Mouse (Mus musculus) stomach, embryonic 16.5 days (tissue): Measurements from ENCODE around the gene Spata5. TPM values are rescaled to one million over a fixed set of nuclear protein-coding genes. Genes with fewer than 3 reads are reported as not detected.

Source experiments
- ATAC-seq: fragments of 200-750 bp; cut with Nextera tagmentation; 2 replicates; pipeline ENCODE4 v1.8.0; 2017; ENCODE audit warnings: moderate number of reproducible peaks, moderate TSS enrichment; ENCODE audit not compliant: insufficient read depth, low FRiP score
- H3K27ac ChIP-seq: fragments of 300-500 bp; sonication (generic); 2 replicates; pipeline ENCODE4 v1.5.1; 2014; ENCODE audit warnings: low read length
- H3K27me3 ChIP-seq: fragments of 300-500 bp; sonication (generic); 2 replicates; pipeline ENCODE4 v1.6.1; 2014; ENCODE audit warnings: low read length, control low read depth, mixed read lengths; ENCODE audit not compliant: control insufficient read depth, insufficient read depth
- H3K36me3 ChIP-seq: fragments of 300-500 bp; sonication (generic); 2 replicates; pipeline ENCODE4 v1.6.1; 2014; ENCODE audit warnings: low read length; ENCODE audit not compliant: control insufficient read depth, insufficient read depth
- H3K4me1 ChIP-seq: fragments of 300-500 bp; sonication (generic); 2 replicates; pipeline ENCODE4 v1.6.1; 2014; ENCODE audit warnings: low read length, control low read depth, mixed read lengths; ENCODE audit not compliant: control insufficient read depth, insufficient read depth
- H3K4me2 ChIP-seq: fragments of 300-500 bp; sonication (generic); 2 replicates; pipeline ENCODE4 v1.6.1; 2014; ENCODE audit warnings: low read depth, low read length, mixed read lengths
- H3K4me3 ChIP-seq: fragments of 300-500 bp; sonication (generic); replicated peaks from 2 replicates; pipeline ENCODE4 v1.5.1; 2014; ENCODE audit warnings: mild to moderate bottlenecking, low read length
- H3K9ac ChIP-seq: fragments of 300-500 bp; sonication (generic); 2 replicates; pipeline ENCODE4 v1.6.1; 2014; ENCODE audit warnings: low read length
- H3K9me3 ChIP-seq: fragments of 300-500 bp; sonication (generic); replicated peaks from 2 replicates; pipeline ENCODE4 v1.6.1; 2016; ENCODE audit warnings: low read length, control low read depth; ENCODE audit not compliant: control insufficient read depth
- whole genome bisulfite sequencing: fragments of 180-500 bp; shearing (Covaris S2); extraction: QIAGEN DNeasy Blood & Tissue Kit; methylation state at CpG from one replicate; pipeline ENCODE4 v1.1.7; 2014; 5-methylcytosine and 5-hydroxymethylcytosine counted together
- polyA plus RNA-seq: library from polyadenylated mRNA; unstranded; fragments of >200 nt; fragmentation: Nextera tagmentation; extraction: Ambion mirVana; gene quantifications from 2 replicates; pipeline ENCODE4 v1.2.1, GENCODE M21; 2015

The Spata5 gene
- polyA plus RNA-seq, 1 experiment from 2014 or later: 28.0 TPM

DNA sequence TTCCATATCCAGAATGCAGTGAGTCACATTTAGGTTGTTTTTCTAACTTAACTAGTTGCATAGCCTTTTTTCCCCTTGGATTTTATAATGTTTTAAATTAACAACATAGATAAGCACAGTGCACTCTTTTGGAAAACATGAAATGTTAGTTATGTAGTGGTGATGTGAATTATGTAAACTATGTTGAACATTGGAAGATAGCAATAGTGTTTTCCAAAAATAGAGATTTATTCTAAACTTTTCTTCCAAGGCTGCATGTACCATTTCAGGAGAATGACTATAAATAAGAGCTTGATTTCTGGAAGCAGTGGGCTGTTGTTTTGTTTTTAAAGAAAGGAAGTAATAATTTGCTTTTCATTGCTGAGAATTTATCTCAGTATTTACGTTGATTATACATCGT is 23.7 kb downstream of the Spata5 start:
- Histone ChIP-seq H3K36me3 (peaks cover 3% of the 10 kb centered on the region; the same call in 1 of the 2 replicates), H3K9me3 (no peaks in the 10 kb centered on the region), H3K4me1 (peaks cover 4% of the 10 kb centered on the region; the same call in 1 of the 2 replicates), H3K27me3 (no peaks in the 10 kb centered on the region), H3K4me2 (no peak overlapping the region), H3K9ac (no peak overlapping the region), H3K27ac (no peak overlapping the region; the same call in 1 of the 2 replicates), H3K4me3 (no peak overlapping the region)
- ATAC-seq: no peak
- 74% methylated on average over 2 of the region's 2 CpGs for WGBS

DNA sequence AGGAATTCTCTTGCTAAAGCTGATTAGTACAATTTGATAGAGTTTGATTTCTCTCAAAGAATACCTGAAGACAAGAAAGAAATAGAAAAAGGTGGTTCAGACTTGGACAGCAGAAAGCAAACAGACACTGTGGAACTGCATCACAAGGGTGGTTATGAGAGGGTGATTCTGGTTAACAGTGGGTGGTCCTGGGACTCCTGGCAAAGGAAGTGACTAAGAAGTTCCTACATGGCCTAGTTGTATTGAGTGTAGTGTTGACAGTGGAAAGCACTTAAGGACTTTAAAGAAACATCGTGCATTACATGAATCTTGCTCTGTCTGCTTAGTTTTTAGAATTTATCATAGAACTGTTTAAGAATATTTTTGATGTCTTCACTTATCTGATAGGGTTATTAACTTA is 36.3 kb downstream of the Spata5 start:
- Histone ChIP-seq H3K27me3 (no peaks in the 10 kb centered on the region), H3K4me3 (no peak overlapping the region), H3K9me3 (no peaks in the 10 kb centered on the region), H3K4me2 (no peak overlapping the region), H3K36me3 (no peaks in the 10 kb centered on the region), H3K4me1 (no peaks in the 10 kb centered on the region), H3K9ac (no peak overlapping the region), H3K27ac (no peak overlapping the region)
- no peak for ATAC-seq
- WGBS: 56% methylated on average over 1 of the region's 1 CpGs

DNA sequence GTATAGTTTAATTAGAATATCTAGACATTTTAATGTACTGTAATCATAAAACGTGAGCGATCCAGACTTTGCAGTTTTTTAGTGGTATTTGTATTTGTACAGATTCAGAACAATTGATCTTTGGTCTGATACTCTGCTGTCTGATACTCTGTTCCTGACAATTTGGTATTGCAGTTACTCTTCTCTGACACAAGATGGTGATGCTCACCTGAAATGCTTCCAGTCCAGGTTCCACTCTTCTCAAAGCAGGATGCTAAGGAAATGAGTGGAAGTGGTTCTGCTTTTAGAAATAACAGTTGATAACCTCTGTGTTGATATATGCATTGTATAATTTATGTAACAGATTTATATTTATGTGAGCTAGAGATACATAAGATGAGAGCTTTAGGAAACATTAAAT is 48.5 kb downstream of the Spata5 start:
- Histone ChIP-seq H3K4me2 (no peak overlapping the region), H3K36me3 (no peaks in the 10 kb centered on the region), H3K27me3 (no peaks in the 10 kb centered on the region), H3K27ac (no peak overlapping the region), H3K9me3 (no peaks in the 10 kb centered on the region), H3K9ac (no peak overlapping the region), H3K4me1 (no peaks in the 10 kb centered on the region), H3K4me3 (no peak overlapping the region)
- WGBS: 86% methylated on average over 2 of the region's 2 CpGs
- no peak for ATAC-seq

DNA sequence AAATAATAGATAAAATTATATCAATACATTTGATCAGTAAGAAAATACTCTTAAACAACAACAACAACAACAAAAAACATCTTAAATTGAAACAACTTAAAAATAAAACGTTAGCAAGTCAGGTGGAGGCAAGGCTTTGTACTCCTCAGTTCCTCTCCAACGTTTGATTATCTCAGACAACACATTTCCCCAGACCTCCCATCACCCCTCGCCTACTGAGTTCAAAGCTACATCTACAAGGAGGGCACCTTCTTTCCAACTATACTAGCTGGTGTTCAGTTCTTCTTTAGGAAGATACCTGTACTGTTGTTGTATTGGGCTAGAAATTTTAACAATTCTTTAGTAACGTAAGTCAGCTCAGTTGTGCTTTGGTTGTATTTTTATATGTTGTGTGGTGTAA is 49.7 kb downstream of the Spata5 start:
- Histone ChIP-seq H3K9me3 (no peaks in the 10 kb centered on the region), H3K4me2 (no peak overlapping the region), H3K36me3 (no peaks in the 10 kb centered on the region), H3K9ac (no peak overlapping the region), H3K4me3 (no peak overlapping the region), H3K27ac (no peak overlapping the region), H3K27me3 (no peaks in the 10 kb centered on the region), H3K4me1 (no peaks in the 10 kb centered on the region)
- WGBS: 76% methylated on average over 4 of the region's 4 CpGs
- ATAC-seq: no peak

DNA sequence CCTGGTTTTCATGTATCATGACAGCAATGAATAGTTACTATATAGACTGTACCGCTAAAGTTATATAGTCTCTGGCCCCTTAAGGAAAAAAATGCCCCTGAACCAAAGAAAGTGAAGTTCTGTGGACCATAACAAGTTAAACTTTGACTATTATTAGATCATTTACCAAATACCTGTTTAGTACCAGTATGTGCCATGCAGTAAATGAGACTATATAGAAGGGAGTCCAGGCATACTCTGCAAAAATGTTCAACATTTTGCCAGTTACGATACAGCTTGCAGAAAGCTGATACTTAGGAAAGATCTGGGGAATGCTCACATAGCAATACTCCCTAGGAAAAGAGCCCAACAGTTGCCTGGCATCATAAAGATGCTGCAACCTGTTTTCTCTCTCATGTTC is 51.2 kb downstream of the Spata5 start:
- no peak for ATAC-seq
- Histone ChIP-seq H3K27me3 (no peaks in the 10 kb centered on the region), H3K9me3 (no peaks in the 10 kb centered on the region), H3K27ac (no peak overlapping the region), H3K36me3 (no peaks in the 10 kb centered on the region), H3K4me3 (no peak overlapping the region), H3K4me2 (no peak overlapping the region), H3K4me1 (no peaks in the 10 kb centered on the region), H3K9ac (no peak overlapping the region)
- 89% methylated on average over 2 of the region's 2 CpGs for WGBS

DNA sequence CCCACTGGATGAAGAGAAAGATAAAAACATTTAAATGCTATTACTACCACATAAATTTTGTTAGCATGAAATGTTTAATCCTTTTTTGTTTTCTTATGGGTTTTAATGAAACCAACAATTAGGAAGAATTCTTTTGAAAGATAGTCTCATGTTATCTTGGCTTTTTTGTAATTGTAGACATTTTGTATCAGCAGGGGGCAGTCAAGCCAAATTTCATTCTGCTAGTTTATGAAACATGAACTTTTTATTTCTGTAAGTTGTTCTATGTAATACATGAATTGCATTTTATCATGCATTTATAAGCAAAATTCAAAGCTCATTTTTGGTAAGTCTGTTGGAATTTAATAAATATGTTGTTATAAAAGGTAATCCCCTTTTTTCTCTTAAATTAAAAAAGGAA is 52.8 kb downstream of the Spata5 start:
- Histone ChIP-seq H3K27ac (no peak overlapping the region), H3K9me3 (no peaks in the 10 kb centered on the region), H3K27me3 (no peaks in the 10 kb centered on the region), H3K4me3 (no peak overlapping the region), H3K9ac (no peak overlapping the region), H3K36me3 (no peaks in the 10 kb centered on the region), H3K4me1 (no peaks in the 10 kb centered on the region), H3K4me2 (no peak overlapping the region)
- no peak for ATAC-seq

DNA sequence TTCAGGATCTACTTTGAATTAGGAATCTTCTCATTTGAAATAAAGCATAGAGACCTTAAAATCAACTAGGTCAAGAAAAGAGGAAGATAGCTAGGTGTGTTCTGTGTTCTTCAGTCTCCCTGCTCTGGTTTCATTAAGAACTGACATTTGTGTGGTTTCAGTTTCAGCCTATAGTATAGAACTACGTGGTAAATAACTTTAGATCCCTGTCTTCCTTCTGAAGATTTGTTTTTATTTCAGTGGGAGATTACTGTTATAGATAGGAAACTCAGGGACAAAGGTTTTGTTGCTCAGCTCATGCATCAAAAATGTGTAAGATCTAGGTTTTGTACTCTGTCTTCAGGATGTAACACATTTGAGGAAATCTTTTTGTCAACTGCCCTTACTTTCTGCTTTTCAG is 56.8 kb downstream of the Spata5 start:
- H3K36me3 ChIP-seq: peaks cover 5% of the 10 kb centered on the region
- no peak overlapping the region for H3K4me3 ChIP-seq
- H3K27ac ChIP-seq: no peak overlapping the region
- no peaks in the 10 kb centered on the region for H3K9me3 ChIP-seq
- 0 out of 2 replicates have a peak, but pooled peaks cover 3% of the 10 kb centered on the region for H3K4me1 ChIP-seq
- no peak for ATAC-seq
- H3K27me3 ChIP-seq: no peaks in the 10 kb centered on the region
- no peak overlapping the region for H3K9ac ChIP-seq
- no peak overlapping the region for H3K4me2 ChIP-seq
- 49% methylated on average over 1 of the region's 1 CpGs for WGBS

DNA sequence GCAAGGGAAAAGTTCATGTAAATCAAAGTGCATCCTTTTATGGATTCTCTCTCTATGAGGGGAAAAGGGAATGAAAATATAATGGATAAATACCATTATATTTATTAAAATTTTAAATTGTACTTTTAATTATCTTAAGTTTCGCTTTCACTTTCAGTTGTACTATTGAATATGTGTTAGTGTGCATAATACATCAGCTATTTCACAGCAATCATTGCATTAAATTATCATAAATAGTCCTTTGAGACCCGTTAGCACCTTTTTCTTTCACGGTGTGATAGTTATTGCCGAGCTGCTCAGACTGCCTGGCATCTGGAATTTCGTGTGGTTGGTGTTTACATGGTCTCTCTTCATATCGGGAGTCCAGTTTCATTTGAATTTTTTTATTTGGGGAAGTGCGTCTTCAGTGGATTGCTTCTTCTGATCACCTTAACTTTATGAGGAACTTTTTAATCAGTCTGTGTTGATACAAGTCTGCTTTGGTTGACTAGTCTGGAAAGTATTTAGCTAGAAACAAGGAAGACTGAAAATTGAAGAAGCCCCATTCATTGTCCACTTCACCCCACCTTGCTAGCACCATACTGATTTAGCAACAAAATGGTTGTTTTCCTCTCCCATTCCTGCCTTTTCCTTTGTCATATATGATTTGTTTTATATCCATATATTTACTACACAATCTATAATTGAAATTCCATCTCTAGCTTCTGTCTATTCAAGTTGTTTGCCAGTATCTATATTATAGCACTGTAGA is 57.9 kb downstream of the Spata5 start:
- Histone ChIP-seq H3K9me3 (no peaks in the 10 kb centered on the region), H3K4me2 (no peak overlapping the region), H3K4me1 (0 out of 2 replicates have a peak, but pooled peaks cover 3% of the 10 kb centered on the region), H3K27ac (no peak overlapping the region), H3K36me3 (peaks cover 5% of the 10 kb centered on the region), H3K9ac (no peak overlapping the region), H3K27me3 (no peaks in the 10 kb centered on the region), H3K4me3 (no peak overlapping the region)
- ATAC-seq: no peak
- 82% methylated on average over 7 of the region's 7 CpGs for WGBS

DNA sequence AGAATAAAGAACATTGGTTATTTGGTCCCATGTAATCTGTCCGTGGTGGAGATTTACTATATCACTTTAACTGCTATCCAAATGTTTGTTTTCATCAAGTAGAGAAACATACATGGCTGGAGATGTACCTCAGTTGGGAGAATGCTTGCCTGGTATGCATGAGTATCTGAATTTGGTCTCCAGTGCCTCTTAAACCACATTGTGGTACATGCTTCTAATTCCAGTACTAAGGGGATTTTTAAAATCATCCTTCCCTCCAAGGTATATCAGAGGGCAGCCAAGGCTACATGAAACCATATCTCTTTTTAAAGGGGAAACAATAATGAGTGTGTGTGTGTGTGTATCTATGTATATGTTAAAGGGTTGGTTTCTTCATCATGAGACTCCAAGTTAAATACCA is 60.1 kb downstream of the Spata5 start:
- Histone ChIP-seq H3K9me3 (no peaks in the 10 kb centered on the region), H3K9ac (no peak overlapping the region), H3K4me1 (0 out of 2 replicates have a peak, but pooled peaks cover 3% of the 10 kb centered on the region), H3K4me2 (no peak overlapping the region), H3K4me3 (no peak overlapping the region), H3K27ac (no peak overlapping the region), H3K27me3 (no peaks in the 10 kb centered on the region), H3K36me3 (peaks cover 5% of the 10 kb centered on the region)
- 63% methylated on average over 1 of the region's 1 CpGs for WGBS
- no peak for ATAC-seq
